Mouse (Mus musculus): ENCODE measurements around the gene Fkbp2.
"Not testable (repeated sequence)": the region's sequence is repeated elsewhere in the genome, so short reads cannot be mapped to it uniquely, and the experiment has no call there.

The Fkbp2 gene

GRCm38 (mm10) chr19:6991166-6991565 lies 10.9 kb upstream of the Fkbp2 start:
- DNase-seq (ENCODE audit: low spot score): not testable (repeated sequence)

DNA sequence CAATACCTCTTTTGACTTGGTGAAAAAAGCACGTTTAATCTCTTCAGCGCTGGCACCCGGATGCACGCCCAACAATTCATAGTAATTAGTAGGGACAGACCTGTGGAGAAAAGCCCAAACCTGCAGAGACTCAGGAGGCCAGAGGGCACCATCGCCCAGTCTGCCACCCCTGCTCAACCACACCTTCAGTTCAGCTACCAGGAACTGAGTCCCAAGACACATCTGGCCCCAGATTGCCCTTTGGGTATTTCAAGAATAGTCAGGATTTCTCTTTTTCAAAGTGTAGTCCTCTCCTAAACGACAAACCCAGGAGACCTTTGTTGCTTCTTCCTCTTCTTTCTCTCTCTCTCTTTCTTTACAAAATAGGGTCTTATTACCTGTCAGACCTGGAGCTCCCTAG lies 10.4 kb upstream of the Fkbp2 start:
- DNase-seq (ENCODE audit: low spot score): peak; percentile 34

GRCm38 (mm10) chr19:6989251-6989650 lies 8.9 kb upstream of the Fkbp2 start:
- DNase-seq (ENCODE audit: low spot score): peak; percentile 42

- DNase-seq (ENCODE audit: low spot score): no peak
These were observed 7.6 kb upstream of the Fkbp2 start for GRCm38 (mm10) chr19:6987904-6988285.

- peak; percentile 79 for DNase-seq (ENCODE audit: low spot score)
These were observed 7.0 kb upstream of the Fkbp2 start, which contains the start of gene Vegfb for GRCm38 (mm10) chr19:6987061-6987903. Gene Vegfb, minus strand, starts transcription at chr19:6987651.

GRCm38 (mm10) chr19:6985951-6986708 lies 5.8 kb upstream of the Fkbp2 start:
- DNase-seq (ENCODE audit: low spot score): no peak

DNA sequence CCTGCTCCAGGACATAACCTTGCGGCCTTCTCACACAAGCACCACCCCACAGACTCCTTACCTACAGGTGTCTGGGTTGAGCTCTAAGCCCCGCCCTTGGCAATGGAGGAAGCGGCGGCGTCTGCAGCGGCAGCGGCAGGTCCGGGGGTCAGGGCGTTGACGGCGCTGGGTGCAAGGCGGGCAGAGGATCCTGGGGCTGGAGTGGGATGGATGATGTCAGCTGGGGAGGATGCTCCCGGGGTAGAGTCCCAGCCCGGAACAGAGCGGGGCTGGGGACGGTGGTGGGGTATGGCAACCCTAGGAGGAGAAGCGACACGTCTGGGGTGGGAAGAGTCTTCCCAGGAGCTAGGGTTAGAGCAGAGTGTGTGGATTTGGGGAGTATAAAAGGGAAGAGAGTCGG lies 5.0 kb upstream of the Fkbp2 start:
- DNase-seq (ENCODE audit: low spot score): no peak

DNA sequence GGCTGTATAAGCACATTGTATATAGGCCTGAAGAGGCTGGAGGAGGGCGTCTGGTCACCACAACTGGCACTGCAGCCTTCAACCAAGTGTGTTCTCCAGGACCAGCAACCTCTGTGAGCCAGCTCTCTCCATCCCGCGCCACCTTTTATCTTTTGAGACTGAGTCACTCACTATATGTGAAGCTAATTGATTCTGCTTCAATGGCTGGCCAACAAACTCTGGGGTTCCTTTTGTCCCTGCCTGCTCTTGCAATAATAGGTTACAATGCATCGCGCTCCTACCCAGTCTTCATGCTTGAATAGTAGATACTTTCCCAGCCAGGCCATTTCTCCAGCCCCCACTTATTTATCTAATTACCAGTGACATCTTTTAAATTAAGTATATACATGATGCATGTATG lies 3.3 kb upstream of the Fkbp2 start:
- no peak for DNase-seq (ENCODE audit: low spot score)

DNA sequence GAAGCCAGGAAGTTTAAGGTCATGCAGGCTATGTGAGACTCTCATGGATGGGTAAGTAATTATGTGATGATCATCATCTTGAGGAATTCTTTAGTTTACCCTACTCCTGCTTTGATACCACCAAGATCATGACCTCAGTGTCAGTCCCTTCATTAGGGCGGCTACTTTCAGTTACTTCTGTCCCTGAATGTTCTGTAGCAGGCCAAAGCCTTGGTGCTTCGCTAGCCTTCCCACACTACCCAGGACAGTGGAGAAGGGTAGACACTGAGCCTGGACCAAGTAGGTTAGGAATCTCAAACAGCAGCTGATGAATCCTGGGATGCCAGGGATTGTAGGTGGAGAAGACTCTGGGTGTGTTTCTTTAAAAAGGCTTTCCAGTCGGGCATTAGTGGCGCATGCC lies 1.2 kb upstream of the Fkbp2 start:
- DNase-seq (ENCODE audit: low spot score): no peak

DNA sequence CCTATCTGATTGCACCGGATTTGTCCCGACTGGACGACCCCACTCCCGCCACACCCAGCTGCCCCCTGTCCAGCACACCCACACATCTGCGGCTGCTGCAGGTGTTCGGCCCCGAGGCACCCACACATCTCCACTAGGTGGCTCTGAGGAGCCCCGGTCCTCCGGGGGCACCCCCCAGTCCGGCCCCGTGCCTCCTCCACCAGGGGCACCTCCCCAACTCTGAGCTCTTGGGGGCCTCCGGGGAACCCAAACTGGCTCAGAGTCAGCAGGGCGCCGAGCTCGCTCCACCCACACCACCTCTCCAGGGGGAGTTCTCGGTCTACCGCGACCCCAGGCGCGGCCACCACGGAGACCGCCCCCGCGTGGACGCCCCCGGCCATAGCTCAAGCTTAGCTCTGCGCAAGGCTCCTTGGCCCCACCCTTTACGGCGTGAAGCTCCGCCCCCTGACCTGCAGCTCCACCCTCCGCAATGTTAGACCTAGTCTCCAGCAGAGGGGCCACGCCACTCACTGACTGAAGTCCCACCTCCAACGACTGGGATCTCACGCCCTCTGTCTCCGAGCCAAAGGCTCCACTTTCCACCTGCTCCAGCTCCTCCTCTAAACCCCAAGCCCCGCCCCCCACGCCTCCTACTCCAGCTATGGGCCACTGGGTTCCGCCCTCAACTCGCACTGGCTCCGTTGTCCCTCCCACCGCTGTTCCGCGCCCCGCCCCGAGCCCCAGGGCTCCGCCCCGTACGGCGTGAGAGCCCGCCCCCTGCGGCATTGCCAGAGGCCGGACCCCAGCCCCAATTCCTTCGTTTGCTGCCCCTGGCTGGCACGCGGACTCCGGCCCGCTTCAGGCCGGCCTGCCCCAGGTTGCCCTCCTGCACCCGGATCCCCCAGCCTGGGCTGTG lies 568 bp downstream of the Fkbp2 start:
- DNase-seq (ENCODE audit: low spot score): peak; percentile 100

- DNase-seq (ENCODE audit: low spot score): no peak
These were observed 1.3 kb downstream of the Fkbp2 start for GRCm38 (mm10) chr19:6979001-6979479.

DNA sequence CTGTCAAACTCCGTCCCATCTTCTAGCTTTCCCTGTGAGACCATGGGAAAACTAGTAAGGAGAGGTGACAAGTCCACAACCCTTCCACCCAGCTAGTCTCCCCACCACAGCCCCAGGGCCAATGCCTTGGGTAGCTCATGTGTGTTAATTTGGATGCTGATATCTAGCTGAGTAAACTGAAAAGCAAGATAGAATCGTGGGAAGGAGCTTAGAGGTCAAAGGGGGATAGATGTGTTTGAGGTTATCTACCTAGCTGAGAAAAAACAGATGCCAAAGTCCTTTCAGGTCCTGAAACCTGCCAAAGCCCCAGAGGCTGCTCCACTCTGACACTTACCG lies 1.7 kb downstream of the Fkbp2 start:
- no peak for DNase-seq (ENCODE audit: low spot score)

DNA sequence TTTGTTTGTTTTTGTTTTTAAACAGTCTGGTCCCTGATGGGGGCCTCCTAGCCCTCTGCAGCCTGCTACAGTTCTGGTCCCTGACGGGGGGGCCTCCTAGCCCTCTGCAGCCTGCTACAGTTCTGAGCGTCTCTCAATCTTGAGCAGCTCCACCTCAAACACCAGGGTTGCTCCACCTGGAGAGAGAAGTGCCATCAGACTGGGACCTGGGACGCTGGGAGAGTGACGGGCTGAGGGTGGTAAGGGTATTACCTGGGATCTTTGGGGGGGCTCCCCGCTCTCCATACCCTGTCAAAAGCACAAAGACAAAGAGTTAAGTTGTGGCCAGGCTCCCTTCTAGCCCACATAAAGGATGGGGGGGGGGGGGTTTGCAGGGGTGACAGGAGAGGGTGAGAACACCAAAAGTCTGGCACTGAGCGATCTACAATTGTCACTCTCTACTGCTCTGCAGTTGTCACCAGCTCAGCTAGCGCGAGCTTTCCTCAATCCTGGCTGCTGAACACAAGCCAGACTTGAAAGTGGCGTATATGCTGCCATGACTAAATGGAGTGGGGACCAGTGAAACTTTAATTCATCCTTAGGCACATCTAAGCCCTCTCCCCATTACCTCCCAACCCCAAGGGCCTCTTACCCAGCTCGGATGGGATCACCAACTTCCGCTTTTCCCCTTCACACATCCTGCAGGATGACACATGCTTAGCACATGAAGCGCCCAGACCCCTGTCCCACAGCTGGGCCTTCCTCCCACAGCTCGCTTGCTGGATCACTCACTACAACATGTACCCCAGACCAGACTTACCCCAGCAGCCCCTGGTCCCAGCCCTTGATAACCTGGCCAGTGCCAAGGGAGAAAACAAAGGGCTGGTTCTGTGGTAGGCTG lies 2.3 kb downstream of the Fkbp2 start:
- no peak for DNase-seq (ENCODE audit: low spot score)

DNA sequence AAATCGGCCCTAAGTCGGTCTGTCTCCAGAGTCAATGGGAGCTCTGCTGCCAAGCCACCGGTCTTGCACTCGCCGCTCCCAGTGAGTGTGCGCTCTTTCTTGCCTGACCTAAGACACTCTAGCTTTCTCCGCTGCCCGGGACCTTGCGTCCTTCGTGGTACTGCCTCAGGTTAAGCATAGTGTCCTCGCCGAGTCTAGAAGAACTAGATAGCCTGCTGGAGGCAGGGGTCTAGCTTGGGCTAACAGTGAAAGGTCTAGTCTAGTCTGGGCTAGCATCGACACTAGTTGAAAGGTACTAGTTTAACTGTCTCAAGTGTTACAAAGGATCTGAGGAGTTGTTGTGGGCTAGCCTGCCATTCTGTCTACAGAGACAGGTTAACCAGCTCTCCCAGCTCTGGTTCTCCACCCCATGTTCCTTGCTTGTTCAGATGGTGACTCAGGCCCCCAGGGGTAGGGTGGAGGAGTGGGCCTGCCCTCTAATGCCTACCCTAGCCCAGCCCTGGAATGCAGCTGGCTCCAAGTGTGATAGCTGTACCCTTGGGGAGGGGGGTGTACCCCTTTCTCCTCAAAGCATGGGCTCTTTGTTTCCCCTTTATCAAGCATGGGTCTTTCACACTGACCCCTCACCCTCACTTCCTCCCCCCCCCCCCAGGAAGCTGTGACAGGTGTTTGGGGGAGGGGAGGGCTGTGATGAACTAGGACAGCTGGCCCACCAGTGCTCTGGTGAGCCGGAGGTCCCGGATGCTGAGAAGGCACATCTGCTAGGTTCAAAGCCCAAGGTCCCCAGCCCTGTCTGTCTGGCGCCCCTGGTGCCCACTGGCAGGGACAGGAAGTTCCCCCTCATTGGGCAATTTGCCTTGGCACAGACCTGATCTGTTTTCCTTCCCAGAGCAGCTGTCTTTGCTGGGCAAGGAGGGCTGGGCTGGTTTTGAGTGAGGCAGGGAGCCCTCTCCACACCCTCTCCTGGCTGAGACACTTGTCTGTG lies 4.5 kb downstream of the Fkbp2 start, which contains the start of gene Plcb3:
TSS of gene Plcb3 (minus strand) at position 934 of the 985 bp plus-strand sequence.
- DNase-seq (ENCODE audit: low spot score): peak; percentile 69

- DNase-seq (ENCODE audit: low spot score): peak; percentile 94
These were observed 5.8 kb downstream of the Fkbp2 start, which contains the start of gene Ppp1r14b for GRCm38 (mm10) chr19:6974211-6975205. Gene Ppp1r14b, plus strand, starts transcription at chr19:6974968.

- DNase-seq (ENCODE audit: low spot score): no peak
These were observed 6.6 kb downstream of the Fkbp2 start for GRCm38 (mm10) chr19:6973581-6974190.

DNA sequence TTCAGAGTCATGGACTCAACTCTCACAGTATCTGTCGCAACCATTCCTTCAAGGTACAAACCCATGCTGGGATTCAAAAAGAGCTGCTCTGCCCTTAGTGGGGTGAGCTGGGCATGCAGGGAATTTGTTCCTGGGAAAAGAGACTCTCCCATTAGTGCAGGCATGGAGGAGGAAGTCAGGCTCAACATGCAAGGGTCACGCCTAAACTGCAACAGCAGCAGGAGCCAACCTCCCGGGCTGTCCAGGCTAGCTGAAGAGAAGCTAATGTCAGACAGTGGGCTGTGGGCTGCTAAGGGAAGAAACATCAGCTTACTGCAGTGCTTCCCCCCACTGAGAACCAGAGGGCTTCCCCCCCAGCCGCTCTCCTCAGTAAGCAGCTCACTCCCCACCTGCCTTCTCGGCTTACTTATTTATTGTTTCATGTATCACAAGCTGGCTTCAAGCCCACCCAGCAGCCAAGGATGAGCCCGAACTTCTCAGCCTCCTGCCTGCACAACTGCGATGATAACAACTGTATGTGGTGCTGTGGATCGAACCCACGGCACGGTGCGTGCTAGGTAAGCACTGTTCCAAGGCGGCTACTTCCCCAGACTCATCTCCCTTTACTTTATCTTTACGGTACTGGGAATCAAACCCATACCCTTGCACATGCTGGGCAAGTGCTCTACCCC lies 7.9 kb downstream of the Fkbp2 start:
- no peak for DNase-seq (ENCODE audit: low spot score)

All from testis, postnatal 10 days (tissue).